Mouse (Mus musculus): ENCODE data around the gene Trim30b. TPM values are rescaled to one million over a fixed set of nuclear protein-coding genes. Genes with fewer than 3 reads are reported as not detected.
"Not testable (repeated sequence)": the region's sequence is repeated elsewhere in the genome, so short reads cannot be mapped to it uniquely, and the experiment has no call there.

Trim30b gene
- polyA plus RNA-seq, 1 experiment = not detected

DNA sequence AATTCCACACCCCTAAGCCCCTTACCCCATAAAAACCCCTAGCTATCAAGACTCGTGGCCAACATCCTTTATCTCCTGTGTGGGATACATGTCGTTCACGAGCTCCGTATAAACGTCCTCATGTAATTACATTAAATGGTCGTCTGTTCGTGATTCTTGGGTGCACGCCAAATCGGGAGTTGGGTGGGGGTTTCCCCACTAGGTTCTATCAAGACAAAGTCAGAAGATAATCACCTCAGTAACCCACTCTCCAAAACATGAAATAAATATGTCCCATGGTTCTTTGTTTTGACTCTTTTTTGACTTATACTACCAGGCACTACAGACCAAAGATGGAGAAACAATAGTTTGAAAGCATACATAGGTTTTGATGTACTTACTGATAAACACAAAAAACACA, 47.7 kb downstream of the Trim30b start:
- Histone ChIP-seq H3K27me3 (ENCODE audit: control insufficient read depth, insufficient read depth, insufficient read length) (no peaks in the 10 kb centered on the region), H3K36me3 (ENCODE audit: control insufficient read depth, insufficient read depth) (no peaks in the 10 kb centered on the region), H3K79me2 (ENCODE audit: control insufficient read depth, insufficient read depth) (no peaks in the 10 kb centered on the region), H3ac (ENCODE audit: control insufficient read depth, insufficient read length) (no peak overlapping the region), H3K4me3 (no peak overlapping the region), H3K4me2 (ENCODE audit: low read depth) (no peak overlapping the region)
- no peak for TF ChIP-seq CEBPB (IDR thresholded peaks at IDR 0.05; ENCODE audit: insufficient read depth, poor library complexity, severe bottlenecking)
- no peak for TF ChIP-seq TCF12 (IDR thresholded peaks at IDR 0.05; ENCODE audit: insufficient read depth, poor library complexity, severe bottlenecking)
- no peak for TF ChIP-seq MYOD1 (IDR thresholded peaks at IDR 0.05; ENCODE audit: control insufficient read depth in 1 of 3, insufficient read length in 2 of 3, low read depth in 2 of 3)
- TF ChIP-seq SRF (IDR thresholded peaks at IDR 0.05; ENCODE audit: control insufficient read depth, insufficient read length, low read depth) = no peak
- TF ChIP-seq USF1 (IDR thresholded peaks at IDR 0.05; ENCODE audit: low read depth) = no peak
- TF ChIP-seq MYOG (IDR thresholded peaks at IDR 0.05; ENCODE audit: control insufficient read depth in 1 of 3, insufficient read depth in 1 of 3, insufficient read length in 2 of 3, low read depth in 2 of 3) = no peak
- no peak for TF ChIP-seq TCF3 (IDR thresholded peaks at IDR 0.05; ENCODE audit: insufficient read length, low read depth)
- no peak for TF ChIP-seq E2F4 (IDR thresholded peaks at IDR 0.05; ENCODE audit: insufficient read depth)
- TF ChIP-seq MAX (IDR thresholded peaks at IDR 0.05; ENCODE audit: low read depth) = no peak

DNA sequence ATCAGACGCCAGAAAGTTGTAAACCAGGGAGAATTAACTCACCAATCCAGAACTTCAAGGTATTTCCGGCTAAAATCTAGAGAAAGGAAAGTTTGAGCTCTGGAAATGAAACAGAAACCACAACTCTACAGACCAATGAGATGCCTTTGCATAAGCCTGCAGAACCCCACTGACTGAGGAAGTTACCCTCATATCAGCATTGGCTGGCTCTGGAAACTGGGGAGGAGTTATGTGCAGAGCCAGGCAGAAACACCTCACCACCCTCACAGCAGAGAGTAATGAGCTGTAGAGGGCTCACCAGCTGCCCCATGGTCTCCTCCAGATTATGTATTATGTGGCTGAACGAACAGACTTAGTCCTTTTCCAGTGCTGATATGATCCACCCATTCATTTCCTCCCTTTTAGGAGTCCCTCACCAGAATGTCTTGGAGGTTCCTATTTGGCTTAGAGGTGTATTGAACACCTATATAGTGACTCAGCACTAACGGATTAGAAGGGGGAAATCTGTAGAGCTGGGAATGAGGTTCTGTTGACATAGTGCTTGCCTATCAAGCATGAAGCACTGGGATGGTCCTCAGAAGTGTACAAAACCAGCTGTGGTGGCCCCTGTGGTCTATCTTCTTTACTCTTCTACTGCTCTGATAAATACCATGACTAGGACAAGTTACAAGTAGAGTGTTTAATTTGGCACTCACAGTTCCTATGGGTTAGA, 54.2 kb downstream of the Trim30b start, which contains the start of gene Trim12a:
Trim12a (minus strand) TSS at position 98 of the 712 bp plus-strand sequence.
- not testable (repeated sequence) for H3K4me3 ChIP-seq; H3K27me3 ChIP-seq (ENCODE audit: control insufficient read depth, insufficient read depth, insufficient read length); H3K4me2 ChIP-seq (ENCODE audit: low read depth); H3ac ChIP-seq (ENCODE audit: control insufficient read depth, insufficient read length); H3K79me2 ChIP-seq (ENCODE audit: control insufficient read depth, insufficient read depth); H3K36me3 ChIP-seq (ENCODE audit: control insufficient read depth, insufficient read depth)

DNA sequence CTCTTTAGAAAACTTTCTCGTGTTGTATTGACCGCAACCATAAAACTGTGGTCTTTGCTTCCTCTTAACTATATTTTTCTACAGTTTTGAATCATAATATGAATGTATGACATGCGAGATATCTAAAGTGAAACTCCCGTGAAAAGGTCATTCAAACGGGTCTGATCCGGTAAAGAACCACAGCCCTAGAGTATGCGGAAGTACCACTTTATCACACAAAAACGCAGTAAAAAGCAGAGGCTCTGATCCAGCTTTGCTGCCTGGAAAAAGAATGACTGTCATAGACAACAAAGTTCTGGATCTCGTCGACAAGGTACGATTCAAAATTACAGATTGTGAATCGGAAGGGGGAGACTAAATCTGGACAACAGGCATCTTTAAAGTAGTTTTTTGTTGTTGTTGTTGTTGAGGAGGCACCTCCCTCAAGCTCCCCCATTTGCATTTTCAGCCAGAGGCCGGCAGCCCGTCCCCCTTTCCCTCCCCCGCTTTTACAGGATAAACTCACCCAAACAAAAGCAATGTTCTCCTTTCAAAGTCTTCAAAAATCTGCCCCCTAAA, 54.8 kb downstream of the Trim30b start:
- TF ChIP-seq TCF3 (IDR thresholded peaks at IDR 0.05; ENCODE audit: insufficient read length, low read depth) (no peak), MYOG (IDR thresholded peaks at IDR 0.05; ENCODE audit: control insufficient read depth in 1 of 3, insufficient read depth in 1 of 3, insufficient read length in 2 of 3, low read depth in 2 of 3) (no peak), MYOD1 (IDR thresholded peaks at IDR 0.05; ENCODE audit: control insufficient read depth in 1 of 3, insufficient read length in 2 of 3, low read depth in 2 of 3) (no peak), MAX (IDR thresholded peaks at IDR 0.05; ENCODE audit: low read depth) (no peak), USF1 (IDR thresholded peaks at IDR 0.05; ENCODE audit: low read depth) (no peak), POLR2A (IDR thresholded peaks at IDR 0.05; ENCODE audit: insufficient read length, low read depth) (no peak), SRF (IDR thresholded peaks at IDR 0.05; ENCODE audit: control insufficient read depth, insufficient read length, low read depth) (no peak)
- Histone ChIP-seq H3K79me2 (ENCODE audit: control insufficient read depth, insufficient read depth) (no peaks in the 10 kb centered on the region), H3K36me3 (ENCODE audit: control insufficient read depth, insufficient read depth) (no peaks in the 10 kb centered on the region), H3ac (ENCODE audit: control insufficient read depth, insufficient read length) (no peak overlapping the region), H3K4me2 (ENCODE audit: low read depth) (no peak overlapping the region), H3K27me3 (ENCODE audit: control insufficient read depth, insufficient read depth, insufficient read length) (no peaks in the 10 kb centered on the region), H3K4me3 (no peak overlapping the region)

Other genes with a start within 250 kb of the Trim30b start
- not detected for gene Ubqln5, start 240.1 kb downstream of the Trim30b start, polyA plus RNA-seq (2012; fragmentation: generic; extraction: Trizol)
- not detected for gene Olfr643, start 232.5 kb downstream of the Trim30b start, polyA plus RNA-seq (2012; fragmentation: generic; extraction: Trizol)
- gene Ubqln3, start 226.6 kb downstream of the Trim30b start, polyA plus RNA-seq (2012; fragmentation: generic; extraction: Trizol) = not detected
- not detected for gene Ubqlnl, start 219.3 kb downstream of the Trim30b start, polyA plus RNA-seq (2012; fragmentation: generic; extraction: Trizol)
- gene Olfm5, start 205.1 kb downstream of the Trim30b start, polyA plus RNA-seq (2012; fragmentation: generic; extraction: Trizol) = not detected
- not detected for gene Olfr648, start 186.5 kb downstream of the Trim30b start, polyA plus RNA-seq (2012; fragmentation: generic; extraction: Trizol)
- gene Olfr649, start 173.9 kb downstream of the Trim30b start, polyA plus RNA-seq (2012; fragmentation: generic; extraction: Trizol) = not detected
- gene Trim6, start 151.1 kb downstream of the Trim30b start, polyA plus RNA-seq (2012; fragmentation: generic; extraction: Trizol) = not detected
- gene Trim34a, start 125.4 kb downstream of the Trim30b start, polyA plus RNA-seq (2012; fragmentation: generic; extraction: Trizol) = 0.02 TPM
- gene Trim5, start 81.8 kb downstream of the Trim30b start, polyA plus RNA-seq (2012; fragmentation: generic; extraction: Trizol) = not detected
- not detected for gene Trim12a, start 54.4 kb downstream of the Trim30b start, polyA plus RNA-seq (2012; fragmentation: generic; extraction: Trizol)
- gene Trim34b, start 40.4 kb downstream of the Trim30b start, polyA plus RNA-seq (2012; fragmentation: generic; extraction: Trizol) = 0.05 TPM
- gene Trim12c, start 16.5 kb downstream of the Trim30b start, polyA plus RNA-seq (2012; fragmentation: generic; extraction: Trizol) = 0.47 TPM
- gene Trim30c, start 31.0 kb upstream of the Trim30b start, polyA plus RNA-seq (2012; fragmentation: generic; extraction: Trizol) = not detected
- gene Trim30a, start 95.3 kb upstream of the Trim30b start, polyA plus RNA-seq (2012; fragmentation: generic; extraction: Trizol) = 0.02 TPM
- not detected for gene Trim30d, start 138.0 kb upstream of the Trim30b start, polyA plus RNA-seq (2012; fragmentation: generic; extraction: Trizol)
- gene Olfr651, start 180.2 kb upstream of the Trim30b start, polyA plus RNA-seq (2012; fragmentation: generic; extraction: Trizol) = not detected
- gene Olfr652, start 191.0 kb upstream of the Trim30b start, polyA plus RNA-seq (2012; fragmentation: generic; extraction: Trizol) = not detected
- not detected for gene Olfr653, start 207.4 kb upstream of the Trim30b start, polyA plus RNA-seq (2012; fragmentation: generic; extraction: Trizol)
- not detected for gene Olfr654, start 217.1 kb upstream of the Trim30b start, polyA plus RNA-seq (2012; fragmentation: generic; extraction: Trizol)
- not detected for gene Olfr655, start 231.9 kb upstream of the Trim30b start, polyA plus RNA-seq (2012; fragmentation: generic; extraction: Trizol)
- gene Olfr656, start 244.1 kb upstream of the Trim30b start, polyA plus RNA-seq (2012; fragmentation: generic; extraction: Trizol) = not detected